ENCODE assay signal across 9 mouse cellular contexts in the genomic region with DNA sequence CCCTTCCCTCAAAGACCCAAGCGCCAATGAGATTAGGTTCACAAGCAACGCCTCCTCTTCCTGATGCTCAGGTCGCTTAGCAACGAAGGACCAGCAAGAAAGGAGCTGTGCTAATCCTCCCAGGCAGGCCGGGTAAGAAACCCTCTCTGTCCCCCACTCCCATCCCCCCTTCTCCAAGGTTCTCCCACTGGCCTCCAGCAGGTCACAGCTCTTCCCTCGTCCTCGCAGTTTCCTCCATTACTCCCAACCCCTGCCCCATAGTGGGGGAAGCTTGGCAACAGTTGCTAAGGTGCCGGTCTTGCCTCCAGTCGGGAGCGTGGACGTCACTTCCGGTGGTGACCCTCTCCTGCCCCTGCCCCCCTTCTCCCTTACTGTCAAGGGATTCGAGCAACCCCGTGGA. TPM values are rescaled to one million over a fixed set of nuclear protein-coding genes. Genes with fewer than 3 reads are reported as not detected.
DNase-seq lines count a peak whose midpoint lies in the region; ATAC-seq and TF ChIP-seq lines count a peak whose summit lies in the region.
"Had no signal": no experiment of that assay in that cellular context is flagged by ENCODE, and none has a peak within 500 bp of the region (broad histone marks: within the 10 kb centered on the region; RNA-seq: fewer than 3 reads in every experiment).

No protein-coding gene starts in this region.

- no peaks in the 10 kb centered on the region for H3K9me3 ChIP-seq in heart, embryonic 13.5 days
- H3K9me3 ChIP-seq in kidney, embryonic 15.5 days (replicated peaks): no peaks in the 10 kb centered on the region
- H3K9me3 ChIP-seq in limb, embryonic 13.5 days: no peaks in the 10 kb centered on the region
- no peaks in the 10 kb centered on the region for H3K9me3 ChIP-seq in midbrain, embryonic 14.5 days (ENCODE audit: control insufficient read depth, low read length)
- no peaks in the 10 kb centered on the region for H3K9me3 ChIP-seq in stomach, embryonic 16.5 days (replicated peaks; ENCODE audit: control insufficient read depth, low read length)

- peaks cover 4% of the 10 kb centered on the region; the same call in 1 of the 2 replicates for H3K27me3 ChIP-seq in heart, embryonic 13.5 days (replicated peaks)
- no peaks in the 10 kb centered on the region for H3K27me3 ChIP-seq in kidney, embryonic 15.5 days
- H3K27me3 ChIP-seq in limb, embryonic 13.5 days: no peaks in the 10 kb centered on the region
- no peaks in the 10 kb centered on the region for H3K27me3 ChIP-seq in midbrain, embryonic 14.5 days (ENCODE audit: control insufficient read depth, insufficient read depth, low read length)
- no peaks in the 10 kb centered on the region for H3K27me3 ChIP-seq in stomach, embryonic 16.5 days (ENCODE audit: control insufficient read depth, insufficient read depth, low read length)
- H3K27me3 ChIP-seq: Patski had no signal

- no peak for TF ChIP-seq CTCF in embryonic fibroblast, embryonic 13.5 days (IDR thresholded peaks at IDR 0.05; ENCODE audit: borderline replicate concordance, insufficient read depth, low read length)

- H3K4me1 ChIP-seq in embryonic fibroblast, embryonic 13.5 days (ENCODE audit: control insufficient read depth, insufficient read depth, low read length): peaks cover 18% of the 10 kb centered on the region; the same call in 1 of the 2 replicates
- H3K4me1 ChIP-seq in heart, embryonic 13.5 days: peaks cover 67% of the 10 kb centered on the region
- peaks cover 70% of the 10 kb centered on the region for H3K4me1 ChIP-seq in kidney, embryonic 15.5 days
- peaks cover 67% of the 10 kb centered on the region for H3K4me1 ChIP-seq in limb, embryonic 13.5 days
- peaks cover 49% of the 10 kb centered on the region for H3K4me1 ChIP-seq in midbrain, embryonic 14.5 days (ENCODE audit: control insufficient read depth, insufficient read depth, low read length)
- H3K4me1 ChIP-seq in stomach, embryonic 16.5 days (ENCODE audit: control insufficient read depth, insufficient read depth, low read length): peaks cover 45% of the 10 kb centered on the region

- H3K36me3 ChIP-seq in heart, embryonic 13.5 days: peaks cover 37% of the 10 kb centered on the region
- H3K36me3 ChIP-seq in kidney, embryonic 15.5 days: peaks cover 38% of the 10 kb centered on the region
- peaks cover 41% of the 10 kb centered on the region for H3K36me3 ChIP-seq in limb, embryonic 13.5 days
- peaks cover 33% of the 10 kb centered on the region for H3K36me3 ChIP-seq in midbrain, embryonic 14.5 days (ENCODE audit: control insufficient read depth, insufficient read depth, low read length)
- peaks cover 18% of the 10 kb centered on the region; the same call in 1 of the 2 replicates for H3K36me3 ChIP-seq in stomach, embryonic 16.5 days (ENCODE audit: control insufficient read depth, insufficient read depth, low read length)

- under 1% methylated on average over 14 of the region's 14 CpGs for WGBS in heart, embryonic 13.5 days
- WGBS in kidney, embryonic 15.5 days: 1% methylated on average over 14 of the region's 14 CpGs
- WGBS in limb, embryonic 13.5 days: under 1% methylated on average over 14 of the region's 14 CpGs
- WGBS in midbrain, embryonic 14.5 days: 0% methylated on average over 14 of the region's 14 CpGs
- WGBS in stomach, embryonic 16.5 days: under 1% methylated on average over 14 of the region's 14 CpGs

- H3K27ac ChIP-seq in embryonic fibroblast, embryonic 13.5 days (ENCODE audit: insufficient read depth, low read length): peak overlapping the region; percentile 34; the same call in 1 of the 2 replicates
- H3K27ac ChIP-seq in heart, embryonic 13.5 days (replicated peaks): peak overlapping the region; percentile 71
- peak overlapping the region; percentile 92 for H3K27ac ChIP-seq in kidney, embryonic 15.5 days
- peak overlapping the region; percentile 94 for H3K27ac ChIP-seq in limb, embryonic 13.5 days
- H3K27ac ChIP-seq in midbrain, embryonic 14.5 days (replicated peaks; ENCODE audit: low read depth, low read length): peak overlapping the region; percentile 98
- peak overlapping the region; percentile 7 for H3K27ac ChIP-seq in stomach, embryonic 16.5 days (ENCODE audit: low read length)

- ATAC-seq in heart, embryonic 13.5 days (ENCODE audit: extremely low read depth, insufficient number of reproducible peaks, low FRiP score, low TSS enrichment): no peak
- peak; percentile 30 for ATAC-seq in kidney, embryonic 15.5 days (replicated peaks; ENCODE audit: low FRiP score)
- ATAC-seq in limb, embryonic 13.5 days (ENCODE audit: low FRiP score, low read depth): peak; percentile 46
- peak; percentile 85 for ATAC-seq in midbrain, embryonic 14.5 days (ENCODE audit: low FRiP score, low TSS enrichment)
- no peak for ATAC-seq in stomach, embryonic 16.5 days (ENCODE audit: insufficient read depth, low FRiP score)
- ATAC-seq: Patski had no signal

- H3K9ac ChIP-seq in heart, embryonic 13.5 days: peak overlapping the region; percentile 80
- H3K9ac ChIP-seq in kidney, embryonic 15.5 days: peak overlapping the region; percentile 31
- peak overlapping the region; percentile 62 for H3K9ac ChIP-seq in limb, embryonic 13.5 days
- H3K9ac ChIP-seq in midbrain, embryonic 14.5 days (replicated peaks; ENCODE audit: low read length): peak overlapping the region; percentile 68
- H3K9ac ChIP-seq in stomach, embryonic 16.5 days (ENCODE audit: low read length): peak overlapping the region; percentile 58

- H3K4me2 ChIP-seq in heart, embryonic 13.5 days: peak overlapping the region; percentile 88
- peak overlapping the region; percentile 84 for H3K4me2 ChIP-seq in kidney, embryonic 15.5 days
- H3K4me2 ChIP-seq in limb, embryonic 13.5 days (replicated peaks): peak overlapping the region; percentile 87
- peak overlapping the region; percentile 91 for H3K4me2 ChIP-seq in midbrain, embryonic 14.5 days (ENCODE audit: low read length)
- peak overlapping the region; percentile 62 for H3K4me2 ChIP-seq in stomach, embryonic 16.5 days (ENCODE audit: low read depth, low read length)

- TF ChIP-seq POLR2A in embryonic fibroblast, embryonic 13.5 days (IDR thresholded peaks at IDR 0.05; ENCODE audit: low read depth, low read length): peak; percentile 42; the same call in 1 of the 2 replicates

- peak; percentile 64 to 67 for DNase-seq in B cell, adult 2 months
- peak; percentile 73 to 84 for DNase-seq in adrenal gland, postnatal 36 days
- DNase-seq in midbrain, embryonic 14.5 days: peak; percentile 96

- no peak overlapping the region for H3K4me3 ChIP-seq in embryonic fibroblast, embryonic 13.5 days (ENCODE audit: insufficient read depth, low read length)
- peak overlapping the region; percentile 48 for H3K4me3 ChIP-seq in heart, embryonic 13.5 days
- peak overlapping the region; percentile 38 for H3K4me3 ChIP-seq in kidney, embryonic 15.5 days (replicated peaks)
- peak overlapping the region; percentile 42 for H3K4me3 ChIP-seq in limb, embryonic 13.5 days
- H3K4me3 ChIP-seq in midbrain, embryonic 14.5 days (replicated peaks; ENCODE audit: low read depth, low read length): peak overlapping the region; percentile 41
- H3K4me3 ChIP-seq in stomach, embryonic 16.5 days (replicated peaks; ENCODE audit: low read length): peak overlapping the region; percentile 35

RNA-seq across cellular contexts. Expression of gene Nat14, which starts 0.7 kb away (rescaled TPM):
- 10 to 100 TPM in 1 of 2 experiments, 1 to 10 TPM in 1; 7.1 to 11.5 TPM for total RNA-seq in adrenal gland, postnatal 36 days (2021)
- polyA plus RNA-seq in embryonic fibroblast, embryonic 13.5 days (2011; ENCODE audit: insufficient read length, low read depth, missing spikeins): 4.7 and 5.5 TPM in 2 replicates
- polyA plus RNA-seq in heart, embryonic 13.5 days (2015; fragmentation: Nextera tagmentation; extraction: Ambion mirVana): 4.2 and 5.8 TPM in 2 replicates
- 4.2 and 5.3 TPM in 2 replicates for polyA plus RNA-seq in kidney, embryonic 15.5 days (2015; fragmentation: Nextera tagmentation; extraction: Ambion mirVana)
- polyA plus RNA-seq in limb, embryonic 13.5 days (2015; fragmentation: Nextera tagmentation; extraction: Ambion mirVana): 3.1 and 3.3 TPM in 2 replicates
- 24.0 and 28.9 TPM in 2 replicates for polyA plus RNA-seq in midbrain, embryonic 14.5 days (2014; fragmentation: Nextera tagmentation; extraction: Ambion mirVana)
- 3.0 and 4.0 TPM in 2 replicates for polyA plus RNA-seq in stomach, embryonic 16.5 days (2015; fragmentation: Nextera tagmentation; extraction: Ambion mirVana)

RNA-seq across cellular contexts. Expression of gene Ssc5d, which starts 3.1 kb away (rescaled TPM):
- total RNA-seq in adrenal gland, postnatal 36 days (2021): 1 to 10 TPM; 1.7 to 2.7 TPM
- 24.1 and 29.8 TPM in 2 replicates for polyA plus RNA-seq in embryonic fibroblast, embryonic 13.5 days (2011; ENCODE audit: insufficient read length, low read depth, missing spikeins)
- polyA plus RNA-seq in heart, embryonic 13.5 days (2015; fragmentation: Nextera tagmentation; extraction: Ambion mirVana): 1.5 and 2.0 TPM in 2 replicates
- 1.9 and 2.7 TPM in 2 replicates for polyA plus RNA-seq in kidney, embryonic 15.5 days (2015; fragmentation: Nextera tagmentation; extraction: Ambion mirVana)
- polyA plus RNA-seq in limb, embryonic 13.5 days (2015; fragmentation: Nextera tagmentation; extraction: Ambion mirVana): 6.4 and 8.1 TPM in 2 replicates
- 0.12 and 0.84 TPM in 2 replicates for polyA plus RNA-seq in midbrain, embryonic 14.5 days (2014; fragmentation: Nextera tagmentation; extraction: Ambion mirVana)
- 3.4 and 3.5 TPM in 2 replicates for polyA plus RNA-seq in stomach, embryonic 16.5 days (2015; fragmentation: Nextera tagmentation; extraction: Ambion mirVana)

RNA-seq across cellular contexts. Expression of gene Zfp628, which starts 7.5 kb away (rescaled TPM):
- total RNA-seq in adrenal gland, postnatal 36 days (2021): 10 to 100 TPM; 13.7 to 15.5 TPM
- 5.2 and 6.3 TPM in 2 replicates for polyA plus RNA-seq in embryonic fibroblast, embryonic 13.5 days (2011; ENCODE audit: insufficient read length, low read depth, missing spikeins)
- polyA plus RNA-seq in heart, embryonic 13.5 days (2015; fragmentation: Nextera tagmentation; extraction: Ambion mirVana): 2.4 and 2.9 TPM in 2 replicates
- 4.0 and 4.1 TPM in 2 replicates for polyA plus RNA-seq in kidney, embryonic 15.5 days (2015; fragmentation: Nextera tagmentation; extraction: Ambion mirVana)
- 4.2 and 4.3 TPM in 2 replicates for polyA plus RNA-seq in limb, embryonic 13.5 days (2015; fragmentation: Nextera tagmentation; extraction: Ambion mirVana)
- 4.6 and 5.1 TPM in 2 replicates for polyA plus RNA-seq in midbrain, embryonic 14.5 days (2014; fragmentation: Nextera tagmentation; extraction: Ambion mirVana)
- polyA plus RNA-seq in stomach, embryonic 16.5 days (2015; fragmentation: Nextera tagmentation; extraction: Ambion mirVana): 2.1 and 2.3 TPM in 2 replicates

RNA-seq across cellular contexts. Expression of gene Gm36210, which starts 16.2 kb away (rescaled TPM):
- total RNA-seq in adrenal gland, postnatal 36 days (2021): not detected
- not detected in 2 replicates for polyA plus RNA-seq in embryonic fibroblast, embryonic 13.5 days (2011; ENCODE audit: insufficient read length, low read depth, missing spikeins)
- polyA plus RNA-seq in heart, embryonic 13.5 days (2015; fragmentation: Nextera tagmentation; extraction: Ambion mirVana): 0.27 TPM in 1 of 2 replicates, not detected in the other
- not detected in 2 replicates for polyA plus RNA-seq in kidney, embryonic 15.5 days (2015; fragmentation: Nextera tagmentation; extraction: Ambion mirVana)
- not detected in 2 replicates for polyA plus RNA-seq in limb, embryonic 13.5 days (2015; fragmentation: Nextera tagmentation; extraction: Ambion mirVana)
- polyA plus RNA-seq in midbrain, embryonic 14.5 days (2014; fragmentation: Nextera tagmentation; extraction: Ambion mirVana): 0.55 TPM in 1 of 2 replicates, not detected in the other
- polyA plus RNA-seq in stomach, embryonic 16.5 days (2015; fragmentation: Nextera tagmentation; extraction: Ambion mirVana): 0.10 TPM in 1 of 2 replicates, not detected in the other
- polyA plus RNA-seq: Patski had no signal

RNA-seq across cellular contexts. Expression of gene Sbk2, which starts 41.7 kb away (rescaled TPM):
- total RNA-seq in adrenal gland, postnatal 36 days (2021): under 1 TPM; 0.36 to 0.89 TPM
- polyA plus RNA-seq in embryonic fibroblast, embryonic 13.5 days (2011; ENCODE audit: insufficient read length, low read depth, missing spikeins): not detected in 2 replicates
- 4.0 and 5.8 TPM in 2 replicates for polyA plus RNA-seq in heart, embryonic 13.5 days (2015; fragmentation: Nextera tagmentation; extraction: Ambion mirVana)
- polyA plus RNA-seq in kidney, embryonic 15.5 days (2015; fragmentation: Nextera tagmentation; extraction: Ambion mirVana): 0.19 and 0.27 TPM in 2 replicates
- polyA plus RNA-seq in limb, embryonic 13.5 days (2015; fragmentation: Nextera tagmentation; extraction: Ambion mirVana): 0.38 and 0.92 TPM in 2 replicates
- not detected in 2 replicates for polyA plus RNA-seq in midbrain, embryonic 14.5 days (2014; fragmentation: Nextera tagmentation; extraction: Ambion mirVana)
- polyA plus RNA-seq in stomach, embryonic 16.5 days (2015; fragmentation: Nextera tagmentation; extraction: Ambion mirVana): 0.26 and 0.47 TPM in 2 replicates

Comparison
In these comparisons a context has a peak if more than half of its experiments do, and no peak if none do; other contexts are left out.
1. H3K27ac ChIP-seq: peak in every context shown above with its lines; median percentile 98 in midbrain, embryonic 14.5 days; 94 in limb, embryonic 13.5 days; 92 in kidney, embryonic 15.5 days; 71 in heart, embryonic 13.5 days; 34 in embryonic fibroblast, embryonic 13.5 days; 7 in stomach, embryonic 16.5 days.
2. ATAC-seq: peak in kidney, embryonic 15.5 days (single experiment), limb, embryonic 13.5 days (single experiment) and midbrain, embryonic 14.5 days (single experiment); none in heart, embryonic 13.5 days (single experiment) and stomach, embryonic 16.5 days (single experiment).
3. Peak in every context shown above with its lines, with median percentiles within 50 percentile points of each other: DNase-seq, H3K4me2 ChIP-seq and H3K9ac ChIP-seq.